Mouse (Mus musculus) heart, embryonic 10.5 days (tissue): ENCODE measurements around the gene Tmub2. TPM values are rescaled to one million over a fixed set of nuclear protein-coding genes. Genes with fewer than 3 reads are reported as not detected.

ENCODE experiments used
- DNase-seq: peaks from one replicate; pipeline ENCODE4 v3.0.0-alpha.2; 2017; ENCODE audit warnings: low spot score
- H3K27ac ChIP-seq: fragments of 300-500 bp; sonication (generic); 2 replicates; pipeline ENCODE4 v1.5.1; 2016; ENCODE audit warnings: mild to moderate bottlenecking
- H3K27me3 ChIP-seq: fragments of 300-500 bp; sonication (generic); 2 replicates; pipeline ENCODE4 v1.6.1; 2016; ENCODE audit warnings: mild to moderate bottlenecking; ENCODE audit not compliant: poor library complexity, insufficient read depth, severe bottlenecking
- H3K36me3 ChIP-seq: fragments of 300-500 bp; sonication (generic); 2 replicates; pipeline ENCODE4 v1.6.1; 2016; ENCODE audit warnings: mild to moderate bottlenecking, moderate library complexity
- H3K4me1 ChIP-seq: fragments of 300-500 bp; sonication (generic); 2 replicates; pipeline ENCODE4 v1.6.1; 2016; ENCODE audit warnings: mild to moderate bottlenecking
- H3K4me3 ChIP-seq: fragments of 300-500 bp; sonication (generic); 2 replicates; pipeline ENCODE4 v1.5.1; 2016; ENCODE audit warnings: mild to moderate bottlenecking, moderate library complexity
- H3K9me3 ChIP-seq: fragments of 300-500 bp; sonication (generic); 2 replicates; pipeline ENCODE4 v1.6.1; 2016; ENCODE audit warnings: mild to moderate bottlenecking, moderate library complexity
- WGBS: fragments of 180-500 bp; shearing (Covaris S2); methylation state at CpG from one replicate; pipeline ENCODE4 v1.1.7; 2016; 5-methylcytosine and 5-hydroxymethylcytosine counted together
- polyA plus RNA-seq: library from polyadenylated mRNA; unstranded; fragments of >200 nt; fragmentation: Nextera tagmentation; extraction: Ambion mirVana; gene quantifications from 2 replicates; pipeline ENCODE4 v1.2.1, GENCODE M21; 2016

Gene Tmub2
- 40.1 and 41.8 TPM in 2 replicates for polyA plus RNA-seq

DNA sequence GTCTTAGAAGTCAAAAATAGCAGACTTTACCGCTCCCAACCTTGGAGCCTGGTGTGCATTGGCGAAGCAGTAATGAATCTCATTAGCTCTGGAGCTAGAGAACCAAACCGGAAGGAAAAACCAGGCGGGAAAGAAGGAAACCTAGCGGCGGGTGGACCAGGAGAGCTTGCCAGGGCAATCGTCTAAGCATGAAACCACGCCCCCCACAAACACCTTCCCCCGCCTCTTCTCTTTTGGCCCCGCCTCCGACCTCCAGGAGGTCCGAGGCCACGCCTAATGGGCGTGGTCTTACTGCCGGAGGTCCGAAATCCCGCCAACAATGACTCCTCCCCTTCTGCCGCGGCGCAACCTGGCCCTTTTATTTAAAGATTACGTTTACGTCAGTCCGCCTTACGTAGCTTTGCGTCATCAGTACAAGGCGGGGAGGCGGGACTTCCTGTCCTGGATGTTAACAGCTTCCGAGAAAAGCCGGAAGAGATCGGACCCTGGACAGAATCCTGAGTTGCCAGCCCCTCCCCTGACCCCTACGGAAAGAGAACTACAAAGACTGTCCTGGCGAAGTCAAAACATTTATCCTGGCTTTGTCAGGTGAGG lies at the start of gene Tmub2:
TSS of gene Tmub2 (plus strand) at position 431 of the 594 bp plus-strand sequence.
- peak within 1 kb of the TSS; percentile 76 for H3K4me3 ChIP-seq
- peak within 1 kb of the TSS; percentile 90 for H3K27ac ChIP-seq
- peaks cover 18% of the 10 kb centered on the region for H3K4me1 ChIP-seq
- no peaks in the 10 kb centered on the region for H3K9me3 ChIP-seq
- H3K27me3 ChIP-seq = no peaks in the 10 kb centered on the region
- H3K36me3 ChIP-seq = peaks cover 25% of the 10 kb centered on the region
- DNase-seq = peak; percentile 99
- under 1% methylated on average over 32 of the region's 32 CpGs for WGBS

DNA sequence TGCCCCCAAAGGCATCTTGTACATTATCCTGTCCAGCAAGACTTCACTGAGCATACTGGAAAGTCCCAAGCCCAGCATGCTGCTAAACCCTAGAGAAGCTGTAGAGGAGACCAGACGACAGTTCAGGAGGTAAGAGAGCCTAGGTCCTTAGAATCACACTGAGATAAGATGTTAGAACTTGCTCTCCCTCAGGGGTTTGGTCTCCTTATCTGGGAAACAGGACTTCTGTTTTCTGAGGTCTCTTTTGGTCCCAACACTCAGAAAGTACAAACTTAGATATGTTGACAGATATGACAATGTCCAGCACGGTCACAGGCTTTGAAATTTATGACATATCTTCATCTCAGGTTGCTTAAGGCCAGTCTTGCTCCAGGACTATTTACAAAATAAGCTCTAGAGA lies 48.7 kb upstream of the Tmub2 start:
- Histone ChIP-seq H3K27me3 (no peaks in the 10 kb centered on the region), H3K4me3 (no peak overlapping the region), H3K36me3 (no peaks in the 10 kb centered on the region), H3K27ac (no peak overlapping the region), H3K9me3 (no peaks in the 10 kb centered on the region), H3K4me1 (peaks cover 5% of the 10 kb centered on the region; the same call in 1 of the 2 replicates)
- DNase-seq = no peak
- WGBS = 26% methylated on average over 2 of the region's 2 CpGs

DNA sequence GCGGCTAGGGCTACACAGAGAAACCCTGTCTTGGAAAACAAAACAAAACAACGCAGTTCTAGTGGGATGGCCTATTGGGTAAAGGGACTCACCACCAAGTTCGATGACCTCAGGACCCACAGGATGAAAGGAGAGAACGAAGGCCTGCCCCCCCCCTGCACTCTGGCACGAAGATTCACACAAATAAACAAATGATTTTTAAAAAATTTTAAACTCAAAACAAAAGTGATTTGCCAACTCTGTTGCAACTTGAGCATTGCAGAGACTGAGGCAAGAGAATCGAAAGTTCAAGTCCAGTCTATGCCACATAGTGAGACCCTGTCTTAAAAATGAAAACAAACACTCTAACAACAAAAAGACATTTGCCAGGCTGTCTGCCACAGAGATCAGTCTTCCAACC lies 44.1 kb upstream of the Tmub2 start:
- no peak overlapping the region for H3K27ac ChIP-seq
- WGBS = 84% methylated on average over 6 of the region's 6 CpGs
- DNase-seq = no peak
- H3K36me3 ChIP-seq = no peaks in the 10 kb centered on the region
- peaks cover 21% of the 10 kb centered on the region for H3K4me1 ChIP-seq
- H3K9me3 ChIP-seq = no peaks in the 10 kb centered on the region
- H3K4me3 ChIP-seq = no peak overlapping the region
- no peaks in the 10 kb centered on the region for H3K27me3 ChIP-seq

DNA sequence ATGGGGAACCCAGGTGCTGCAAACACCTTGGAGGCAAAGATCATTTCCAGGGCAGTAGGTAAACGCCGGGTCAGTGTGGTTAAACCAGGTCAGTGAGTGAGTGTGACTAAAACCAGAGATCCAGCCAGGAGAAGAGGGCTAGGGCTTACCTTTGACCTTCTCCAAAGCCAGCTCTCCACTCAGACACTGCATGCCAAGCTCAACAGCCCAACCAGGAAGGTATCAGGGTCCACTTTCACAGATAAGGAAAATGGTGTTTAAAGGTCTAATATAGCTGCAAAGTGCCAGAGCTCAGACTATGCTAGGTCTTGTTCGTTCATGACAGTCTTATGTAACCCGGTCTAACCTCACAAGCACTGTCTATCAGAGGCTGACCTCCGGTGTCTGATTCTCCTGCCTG lies 43.5 kb upstream of the Tmub2 start:
- H3K4me1 ChIP-seq = peaks cover 22% of the 10 kb centered on the region
- DNase-seq = no peak
- 72% methylated on average over 5 of the region's 5 CpGs for WGBS

GRCm38 (mm10) chr11:102241874-102242273 lies 42.9 kb upstream of the Tmub2 start:
- Histone ChIP-seq H3K27me3 (no peaks in the 10 kb centered on the region), H3K9me3 (no peaks in the 10 kb centered on the region), H3K4me3 (no peak overlapping the region), H3K27ac (no peak overlapping the region), H3K36me3 (no peaks in the 10 kb centered on the region), H3K4me1 (peaks cover 19% of the 10 kb centered on the region)
- DNase-seq = no peak
- 50% methylated on average over 5 of the region's 5 CpGs for WGBS

More for the DNA sequence above, 43.5 kb upstream of the Tmub2 start:
- Histone ChIP-seq H3K27me3 (no peaks in the 10 kb centered on the region), H3K9me3 (no peaks in the 10 kb centered on the region), H3K36me3 (no peaks in the 10 kb centered on the region), H3K27ac (no peak overlapping the region), H3K4me3 (no peak overlapping the region)

DNA sequence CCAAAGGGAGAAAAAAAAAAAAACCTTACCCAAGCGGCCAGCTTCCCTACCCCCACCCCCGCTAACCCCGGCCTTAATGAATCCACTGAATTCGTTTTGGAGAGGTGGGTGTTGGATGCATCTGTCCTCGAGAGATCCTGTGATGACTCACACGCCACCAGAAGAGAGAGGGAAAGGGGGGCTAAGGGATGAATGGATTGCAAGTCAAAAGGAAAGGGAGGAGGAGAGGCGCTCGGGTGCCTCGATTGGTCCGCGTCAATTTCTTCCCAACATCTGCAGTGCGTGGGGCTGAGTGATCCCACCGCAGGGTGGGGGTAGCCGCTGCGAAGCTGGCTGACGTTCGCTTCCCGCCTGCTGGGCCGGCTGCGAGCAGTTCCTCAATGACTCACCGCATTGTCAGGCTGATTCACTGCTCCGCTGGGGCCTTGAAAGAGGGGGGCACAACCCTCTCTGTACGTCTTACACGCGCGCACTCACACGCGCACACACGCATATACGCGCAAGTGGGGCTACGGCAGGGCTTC lies 39.7 kb upstream of the Tmub2 start:
- peak; percentile 85 for DNase-seq
- H3K4me1 ChIP-seq = peaks cover 28% of the 10 kb centered on the region
- no peaks in the 10 kb centered on the region for H3K9me3 ChIP-seq
- 1% methylated on average over 32 of the region's 32 CpGs for WGBS
- H3K27ac ChIP-seq = peak overlapping the region; percentile 83
- H3K27me3 ChIP-seq = no peaks in the 10 kb centered on the region
- no peaks in the 10 kb centered on the region for H3K36me3 ChIP-seq
- H3K4me3 ChIP-seq = peak overlapping the region; percentile 58

DNA sequence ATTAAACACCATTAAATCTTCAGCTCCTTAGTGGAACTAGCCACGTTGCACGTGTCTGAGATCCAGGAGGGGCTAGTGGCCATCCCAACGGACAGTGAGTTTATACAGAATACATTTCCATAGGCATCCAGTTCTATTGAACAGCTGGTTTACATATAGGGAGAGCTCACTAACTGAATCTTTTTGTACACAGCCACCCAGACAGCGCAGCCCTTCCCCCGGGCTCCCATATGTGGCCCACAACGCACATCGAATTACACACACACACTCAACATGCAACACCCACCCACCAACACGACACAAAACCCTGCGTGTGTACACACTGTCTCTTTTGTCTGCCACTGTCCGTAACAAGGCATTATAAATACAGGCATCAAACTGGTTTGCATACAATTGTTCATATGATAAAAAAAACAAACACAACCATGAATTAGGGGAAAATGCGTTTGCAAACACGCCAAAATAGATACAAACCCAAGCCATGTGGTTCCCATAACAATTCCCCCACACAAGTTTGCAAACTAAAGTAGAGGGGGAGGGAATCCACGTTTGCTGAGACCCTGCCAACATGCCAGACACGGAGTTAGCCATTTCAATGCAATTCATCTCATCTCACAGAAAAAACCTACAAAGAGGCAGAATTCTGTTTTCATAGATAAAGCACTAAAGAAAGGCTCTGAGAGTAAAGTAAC lies 39.0 kb upstream of the Tmub2 start:
- H3K4me3 ChIP-seq = peak overlapping the region; percentile 58
- H3K4me1 ChIP-seq = peaks cover 28% of the 10 kb centered on the region
- H3K9me3 ChIP-seq = no peaks in the 10 kb centered on the region
- DNase-seq = no peak
- H3K36me3 ChIP-seq = 0 out of 2 replicates have a peak, but pooled peaks cover under 1% of the 10 kb centered on the region
- no peaks in the 10 kb centered on the region for H3K27me3 ChIP-seq
- peak overlapping the region; percentile 83 for H3K27ac ChIP-seq
- 69% methylated on average over 14 of the region's 14 CpGs for WGBS

GRCm38 (mm10) chr11:102246273-102246635 lies 38.5 kb upstream of the Tmub2 start:
- H3K36me3 ChIP-seq = peaks cover 5% of the 10 kb centered on the region; the same call in 1 of the 2 replicates
- peaks cover 25% of the 10 kb centered on the region for H3K4me1 ChIP-seq
- no peak overlapping the region for H3K4me3 ChIP-seq
- no peaks in the 10 kb centered on the region for H3K27me3 ChIP-seq
- 89% methylated on average over 6 of the region's 6 CpGs for WGBS
- no peaks in the 10 kb centered on the region for H3K9me3 ChIP-seq
- no peak overlapping the region for H3K27ac ChIP-seq
- DNase-seq = no peak

GRCm38 (mm10) chr11:102246871-102247270 lies 37.9 kb upstream of the Tmub2 start:
- Histone ChIP-seq H3K9me3 (no peaks in the 10 kb centered on the region), H3K4me3 (no peak overlapping the region), H3K27me3 (no peaks in the 10 kb centered on the region), H3K36me3 (peaks cover 11% of the 10 kb centered on the region), H3K27ac (no peak overlapping the region), H3K4me1 (peaks cover 24% of the 10 kb centered on the region)
- 79% methylated on average over 4 of the region's 4 CpGs for WGBS
- DNase-seq = no peak

GRCm38 (mm10) chr11:102248630-102249230 lies 36.0 kb upstream of the Tmub2 start, which contains the start of gene BC030867:
BC030867 (plus strand) TSS chr11:102248882.
- WGBS = under 1% methylated on average over 41 of the region's 41 CpGs
- peak; percentile 96 for DNase-seq
- Histone ChIP-seq H3K27ac (peak within 1 kb of the TSS; percentile 87), H3K4me1 (peaks cover 26% of the 10 kb centered on the region), H3K9me3 (no peaks in the 10 kb centered on the region), H3K4me3 (peak within 1 kb of the TSS; percentile 81), H3K36me3 (peaks cover 16% of the 10 kb centered on the region), H3K27me3 (no peaks in the 10 kb centered on the region)

DNA sequence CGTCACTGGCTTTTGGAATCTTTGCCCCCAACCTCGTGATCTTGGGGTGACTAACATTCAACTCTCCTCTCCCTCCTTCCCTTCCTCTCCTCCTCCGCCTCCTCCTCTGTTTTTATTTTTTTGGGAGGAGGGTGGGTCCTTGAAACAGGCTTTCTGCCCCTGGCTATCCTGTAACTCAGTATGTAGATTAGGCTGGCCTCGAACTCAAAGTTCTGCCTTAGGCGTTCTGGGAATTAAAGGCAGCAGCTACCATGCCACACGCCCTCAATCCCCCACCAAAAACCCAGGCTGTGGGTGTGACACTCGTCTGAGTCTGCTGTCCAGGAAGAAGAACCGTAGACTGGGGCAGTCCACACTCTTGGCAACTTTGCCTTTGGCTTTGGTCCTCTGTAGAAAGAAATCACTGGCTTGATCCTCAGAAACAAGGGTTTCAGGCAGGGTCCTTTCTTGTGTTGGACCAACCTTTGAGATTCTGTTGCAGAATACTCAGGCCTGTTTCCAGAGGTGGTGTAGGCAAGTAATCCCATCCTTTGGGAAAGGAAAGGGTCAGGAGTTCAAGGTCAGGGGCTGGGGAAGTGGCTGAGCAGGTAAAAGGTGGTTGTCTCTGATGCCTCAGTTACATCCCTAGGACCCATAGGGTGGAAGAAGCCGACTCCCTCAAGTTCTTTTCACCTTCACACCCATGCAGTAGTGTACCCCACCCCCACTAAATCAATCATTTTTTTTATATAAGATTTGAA lies 35.2 kb upstream of the Tmub2 start:
- Histone ChIP-seq H3K27me3 (no peaks in the 10 kb centered on the region), H3K36me3 (peaks cover 16% of the 10 kb centered on the region), H3K4me1 (peaks cover 33% of the 10 kb centered on the region), H3K27ac (peak overlapping the region; percentile 87), H3K9me3 (no peaks in the 10 kb centered on the region), H3K4me3 (peak overlapping the region; percentile 81)
- DNase-seq = no peak
- 14% methylated on average over 9 of the region's 9 CpGs for WGBS

DNA sequence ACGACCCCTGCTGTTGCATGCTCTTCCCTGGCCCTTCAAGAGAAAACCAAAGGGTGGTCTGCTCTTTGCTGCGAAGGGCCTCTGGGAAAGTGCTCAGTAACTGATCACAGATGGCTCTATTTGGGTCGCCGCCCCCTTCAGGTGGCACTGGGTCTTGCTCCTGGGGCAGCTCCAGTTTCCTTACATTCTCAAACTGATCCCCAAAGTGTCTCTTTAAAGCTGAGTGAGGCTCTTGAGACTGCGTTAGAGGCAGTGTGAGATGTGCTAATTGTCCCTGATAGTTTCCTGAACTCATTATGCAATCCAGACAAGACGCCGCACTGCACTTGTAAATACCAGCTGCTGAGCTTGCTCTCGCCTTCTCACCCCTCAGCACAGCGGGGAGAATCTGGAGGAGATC lies 27.2 kb upstream of the Tmub2 start:
- WGBS = 36% methylated on average over 9 of the region's 9 CpGs
- Histone ChIP-seq H3K9me3 (no peaks in the 10 kb centered on the region), H3K4me3 (no peak overlapping the region), H3K36me3 (peaks cover 55% of the 10 kb centered on the region), H3K27me3 (no peaks in the 10 kb centered on the region), H3K4me1 (peaks cover 46% of the 10 kb centered on the region), H3K27ac (peak overlapping the region; percentile 43; the same call in 1 of the 2 replicates)
- no peak for DNase-seq
